Mouse (Mus musculus) spleen, adult 2 months (tissue): Measurements from ENCODE around the gene Ambp.

ENCODE experiments used
- CTCF ChIP-seq: fragments of 200-500 bp; IDR thresholded peaks from 2 replicates; pipeline ENCODE4 v1.5.1; 2011; ENCODE audit warnings: mild to moderate bottlenecking, inconsistent platforms; ENCODE audit not compliant: insufficient read depth, insufficient read length, insufficient replicate concordance; ENCODE audit errors: extremely low read depth
- POLR2A ChIP-seq: fragments of 200-500 bp; IDR thresholded peaks from 2 replicates; pipeline ENCODE4 v1.6.1; 2011; ENCODE audit warnings: low read depth, low read length, inconsistent platforms

DNA sequence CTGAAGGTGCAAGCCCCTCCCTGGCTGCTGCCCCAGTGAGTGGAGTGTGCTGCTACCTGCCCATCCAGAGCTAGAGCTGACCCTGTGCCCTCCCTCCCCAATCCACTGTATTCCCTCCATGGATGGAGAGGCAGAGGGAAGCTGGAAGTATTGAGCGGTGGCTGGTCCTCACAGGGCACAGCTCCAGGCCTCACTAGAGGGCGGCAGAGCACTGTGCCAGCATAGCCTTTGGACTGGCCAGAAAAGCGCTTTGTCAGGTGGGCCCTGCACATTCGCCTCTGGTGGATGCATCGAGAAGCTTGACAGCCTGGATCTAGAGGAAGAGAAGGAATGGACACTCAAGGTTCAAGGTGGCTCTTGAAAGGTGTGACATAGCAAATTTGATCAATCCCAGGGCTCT is 27.0 kb upstream of the Ambp start:
- peak; percentile 78; the same call in 1 of the 2 replicates for TF ChIP-seq CTCF
- TF ChIP-seq POLR2A = no peak
